Mouse (Mus musculus): ENCODE data around the gene 1110032F04Rik. TPM values are rescaled to one million over a fixed set of nuclear protein-coding genes. Genes with fewer than 3 reads are reported as not detected.

1110032F04Rik gene
- total RNA-seq, 2 experiments from 2014 or later: 9.1 to 9.8 TPM

- no peak for DNase-seq (ENCODE audit: low spot score in 2 of 2)
Measured at GRCm38 (mm10) chr3:68904902-68905778, 35.8 kb downstream of the 1110032F04Rik start.

GRCm38 (mm10) chr3:68907509-68907908 is 38.1 kb downstream of the 1110032F04Rik start:
- DNase-seq (ENCODE audit: low spot score in 2 of 2): no peak

Other genes with a start within 250 kb of the 1110032F04Rik start
- 1 to 10 TPM in 1 of 2 experiments, under 1 TPM in 1; 0.76 to 1.0 TPM for gene Il12a, start 178.9 kb upstream of the 1110032F04Rik start, total RNA-seq (2021)
- gene Ift80, start 135.0 kb downstream of the 1110032F04Rik start, total RNA-seq (2021): 10 to 100 TPM; 24.6 to 25.2 TPM
- 1 to 10 TPM; 5.8 to 6.8 TPM for gene Smc4, start 135.2 kb downstream of the 1110032F04Rik start, total RNA-seq (2021)
- gene Trim59, start 175.2 kb downstream of the 1110032F04Rik start, total RNA-seq (2021): 10 to 100 TPM; 15.1 to 17.4 TPM

Measured in layer of hippocampus, adult 18-20 months (tissue).